Mouse (Mus musculus) embryonic fibroblast, embryonic 13.5 days (primary cell): ENCODE results near the gene Dlk2.

Experiments
- CTCF ChIP-seq: IDR thresholded peaks from 2 replicates; pipeline ENCODE4 v1.5.1; 2011; ENCODE audit warnings: mild to moderate bottlenecking, control low read depth, low read length, moderate library complexity, borderline replicate concordance; ENCODE audit not compliant: insufficient read depth
- POLR2A ChIP-seq: IDR thresholded peaks from 2 replicates; pipeline ENCODE4 v1.6.1; 2011; ENCODE audit warnings: low read depth, mild to moderate bottlenecking, control low read depth, low read length, moderate library complexity

DNA sequence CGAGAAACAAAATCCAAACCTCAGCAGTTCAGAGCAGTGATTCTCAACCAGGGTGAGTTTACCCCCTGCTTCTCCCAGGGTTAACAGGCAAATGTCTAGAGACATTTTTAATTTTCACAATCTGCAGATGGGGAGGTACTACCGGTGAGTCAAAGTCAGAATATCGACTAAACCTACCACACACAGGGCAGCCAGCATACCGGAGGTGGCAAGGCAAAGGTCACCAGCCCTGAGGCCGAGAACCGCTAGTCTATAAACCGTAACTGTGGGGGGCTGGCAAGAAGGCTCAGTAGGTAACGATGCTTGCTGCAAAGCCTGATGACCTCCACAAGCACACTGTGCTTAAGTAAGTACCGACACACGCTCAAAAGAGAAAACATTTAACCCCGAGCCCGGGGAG lies 31.7 kb upstream of the Dlk2 start:
- TF ChIP-seq POLR2A, result no peak
- no peak for TF ChIP-seq CTCF
